In genomic region chr4:56990215-56990584, GRCm38 (mm10) we compare ENCODE assay signal across 8 mouse cellular contexts. TPM values are rescaled to one million over a fixed set of nuclear protein-coding genes. Genes with fewer than 3 reads are reported as not detected.
DNase-seq lines count a peak whose midpoint lies in the region; ATAC-seq lines count a peak whose summit lies in the region.

Gene Frrs1l (minus strand): TSS chr4:56990391.

- H3K4me3 ChIP-seq in neural tube, embryonic 11.5 days (ENCODE audit: low read depth, low read length): peak within 1 kb of the TSS; percentile 75

- peak; percentile 79 for ATAC-seq in frontal cortex, adult (ENCODE audit: low TSS enrichment)
- ATAC-seq in neural tube, embryonic 11.5 days (ENCODE audit: insufficient read depth, low FRiP score, low TSS enrichment): peak; percentile 85
- no peak for ATAC-seq in megakaryocyte-erythroid progenitor cell, adult 5-6 weeks (replicated peaks; ENCODE audit: low FRiP score, low TSS enrichment, poor library complexity, severe bottlenecking)
- ATAC-seq in granulocyte monocyte progenitor cell, adult 5-6 weeks (replicated peaks; ENCODE audit: poor library complexity, severe bottlenecking): no peak

- H3K4me2 ChIP-seq in neural tube, embryonic 11.5 days (ENCODE audit: low read depth): peak within 1 kb of the TSS; percentile 95

- H3K27me3 ChIP-seq in neural tube, embryonic 11.5 days (ENCODE audit: control insufficient read depth, insufficient read depth, low read length): peaks cover 13% of the 10 kb centered on the region; the same call in 1 of the 2 replicates

- 0 out of 2 replicates have a peak within 1 kb of the TSS, but pooled peaks have one; percentile 42 for H3K27ac ChIP-seq in neural tube, embryonic 11.5 days (ENCODE audit: low read depth, low read length)

- WGBS in neural tube, embryonic 11.5 days: 0% methylated on average over 25 of the region's 44 CpGs

- no peaks in the 10 kb centered on the region for H3K36me3 ChIP-seq in neural tube, embryonic 11.5 days (ENCODE audit: control insufficient read depth, insufficient read depth, low read length)

- no peaks in the 10 kb centered on the region for H3K9me3 ChIP-seq in neural tube, embryonic 11.5 days (ENCODE audit: control insufficient read depth, low read length)

- no peaks in the 10 kb centered on the region; the same call in 1 of the 2 replicates for H3K4me1 ChIP-seq in neural tube, embryonic 11.5 days (ENCODE audit: control insufficient read depth, insufficient read depth, low read length)

- H3K9ac ChIP-seq in neural tube, embryonic 11.5 days (ENCODE audit: low read length): peak within 1 kb of the TSS; percentile 75

- peak; percentile 21 to 25 for DNase-seq in kidney, postnatal 4 days
- no peak for DNase-seq in kidney, postnatal 25 days
- peak; percentile 81 to 86 for DNase-seq in cerebellum, adult 18-20 months
- DNase-seq in left cerebral cortex, adult 8-10 months (ENCODE audit: low spot score in 2 of 2): peak; percentile 45 to 60
- peak; percentile 60 for DNase-seq in neural tube, embryonic 11.5 days (ENCODE audit: low spot score)

RNA-seq across cellular contexts. Expression of gene Frrs1l, which starts in this region (rescaled TPM):
- total RNA-seq in left cerebral cortex, adult 8-10 months (2022): 100 to 1,000 TPM; 181 to 223 (median 197) TPM
- 6.1 and 7.2 TPM in 2 replicates for polyA plus RNA-seq in neural tube, embryonic 11.5 days (2014; fragmentation: Nextera tagmentation; extraction: Ambion mirVana)
- total RNA-seq in megakaryocyte-erythroid progenitor cell, adult 5-6 weeks (2014; fragmentation: Nextera tagmentation): not detected in 2 replicates
- total RNA-seq in megakaryocyte-erythroid progenitor cell, adult 5-6 weeks (2017): not detected in 2 replicates
- not detected in 2 replicates for total RNA-seq in granulocyte monocyte progenitor cell, adult 5-6 weeks (2014; fragmentation: Nextera tagmentation)
- not detected in 2 replicates for total RNA-seq in granulocyte monocyte progenitor cell, adult 5-6 weeks (2017)

Comparison
In these comparisons a context has a peak if more than half of its experiments do, and no peak if none do; other contexts are left out.
1. RNA of gene Frrs1l (total RNA-seq): 181 to 223 TPM in left cerebral cortex, adult 8-10 months; not detected in megakaryocyte-erythroid progenitor cell, adult 5-6 weeks and not detected in granulocyte monocyte progenitor cell, adult 5-6 weeks; every median in the first group is over 100 times any median in the second.
2. DNase-seq: peak in kidney, postnatal 4 days (2 of 2), cerebellum, adult 18-20 months (2 of 2), left cerebral cortex, adult 8-10 months (2 of 2) and neural tube, embryonic 11.5 days (single experiment); none in kidney, postnatal 25 days (0 of 2).
3. ATAC-seq: peak in frontal cortex, adult (single experiment) and neural tube, embryonic 11.5 days (single experiment); none in megakaryocyte-erythroid progenitor cell, adult 5-6 weeks (single experiment) and granulocyte monocyte progenitor cell, adult 5-6 weeks (single experiment).